Mouse (Mus musculus): ENCODE data around the gene Zfp174. TPM values are rescaled to one million over a fixed set of nuclear protein-coding genes. Genes with fewer than 3 reads are reported as not detected.

Zfp174 gene
- 0.96 and 1.9 TPM in 2 replicates for polyA plus RNA-seq (2012; rRNA removed)

GRCm38 (mm10) chr16:3846711-3847518 is at the start of gene Zfp174:
Gene Zfp174 (plus strand): TSS chr16:3847268.

DNA sequence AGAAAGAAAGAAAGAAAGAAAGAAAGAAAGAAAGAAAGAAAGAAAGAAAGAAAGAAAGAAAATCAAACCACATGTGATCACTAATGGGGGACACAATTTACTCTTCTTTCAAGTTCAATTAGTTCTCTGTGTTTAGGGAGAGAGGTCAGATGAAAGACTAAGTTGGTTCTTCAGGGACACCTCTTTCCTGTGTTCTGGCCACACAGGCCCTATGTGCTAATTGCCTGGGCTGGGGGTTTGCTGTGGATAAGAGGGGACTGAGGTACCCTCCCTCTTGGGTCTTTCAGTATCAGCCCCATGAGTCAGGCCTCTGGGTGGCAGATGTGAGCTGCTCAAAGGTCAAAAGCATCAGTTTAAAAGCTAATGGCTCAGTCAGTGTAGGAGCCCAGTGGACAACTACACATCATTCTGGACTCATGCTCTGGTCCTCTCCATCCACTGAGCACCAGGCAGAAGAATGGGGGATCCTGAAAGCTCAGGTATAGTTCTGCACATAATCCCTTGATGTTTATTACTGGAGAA is 16.4 kb upstream of the Zfp174 start, which contains the start of gene Olfr15:
Gene Olfr15, plus strand, starts transcription at position 291 of the 522 bp plus-strand sequence.

GRCm38 (mm10) chr16:3872216-3873047 is 25.4 kb downstream of the Zfp174 start, which contains the start of gene Naa60:
Gene Naa60 (plus strand): TSS chr16:3872375.

DNA sequence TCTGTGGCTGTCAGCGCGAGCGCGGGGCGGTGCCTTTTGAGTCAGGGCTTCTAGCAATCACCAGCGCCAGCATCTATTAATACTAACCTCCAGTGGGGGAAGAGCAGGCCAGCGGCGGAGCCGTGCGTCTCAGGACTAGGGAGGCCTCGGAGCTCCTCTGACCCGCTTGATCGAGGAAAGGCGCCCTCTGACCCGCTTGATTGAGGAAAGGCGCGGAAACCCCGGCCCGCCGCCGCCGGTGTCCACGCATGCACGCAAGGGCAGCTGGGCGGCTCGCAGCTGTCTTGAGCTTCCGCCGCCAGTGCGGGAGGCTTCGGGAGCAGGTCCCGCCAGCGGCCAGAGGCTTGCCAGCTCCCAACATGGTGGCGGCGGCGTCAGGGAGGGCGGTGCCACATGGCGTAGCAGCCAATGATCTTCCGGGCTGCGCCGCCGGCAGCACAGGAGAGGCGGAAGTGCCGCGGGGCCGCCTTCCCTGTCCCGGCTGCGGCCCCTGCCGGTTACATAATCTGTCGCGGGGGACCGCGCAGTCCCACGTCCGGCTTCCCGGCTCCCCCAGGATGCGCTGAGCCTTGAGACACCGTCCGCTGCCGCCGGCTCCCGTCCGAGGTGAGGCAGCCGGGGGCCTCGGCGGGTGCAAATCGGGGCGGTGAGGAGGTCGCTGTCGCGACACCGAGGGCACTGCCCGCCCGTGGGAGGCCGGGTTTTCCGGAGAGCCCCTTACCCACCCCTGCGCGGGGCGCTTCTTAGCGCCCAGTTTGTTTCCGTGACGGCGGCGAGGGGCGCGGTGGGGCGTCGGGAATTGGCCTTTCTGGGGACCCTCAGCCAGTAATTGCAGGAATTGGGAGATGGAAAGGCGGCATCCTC is 37.4 kb downstream of the Zfp174 start, which contains the start of the genes Zfp597 and Gm20695:
Gene Zfp597, minus strand, starts transcription at position 361 of the 864 bp plus-strand sequence.
Gene Gm20695, plus strand, starts transcription at position 448 of the 864 bp plus-strand sequence.

Other genes with a start within 250 kb of the Zfp174 start
- gene Mefv, start 129.2 kb upstream of the Zfp174 start, polyA plus RNA-seq (2012; rRNA removed): 0.04 TPM in 1 of 2 replicates, not detected in the other
- 17.9 and 18.3 TPM in 2 replicates for gene Zfp263, start 103.2 kb upstream of the Zfp174 start, polyA plus RNA-seq (2012; rRNA removed)
- gene Olfr15, start 16.4 kb upstream of the Zfp174 start, polyA plus RNA-seq (2012; rRNA removed): 0.06 TPM in 1 of 2 replicates, not detected in the other
- 27.2 and 50.1 TPM in 2 replicates for gene Naa60, start 25.1 kb downstream of the Zfp174 start, polyA plus RNA-seq (2012; rRNA removed)
- gene Zfp597, start 37.3 kb downstream of the Zfp174 start, polyA plus RNA-seq (2012; rRNA removed): 9.4 and 11.1 TPM in 2 replicates
- 0.48 and 0.81 TPM in 2 replicates for gene Gm20695, start 37.4 kb downstream of the Zfp174 start, polyA plus RNA-seq (2012; rRNA removed)
- 3.4 and 3.8 TPM in 2 replicates for gene 1700037C18Rik, start 61.4 kb downstream of the Zfp174 start, polyA plus RNA-seq (2012; rRNA removed)
- 24.8 and 38.3 TPM in 2 replicates for gene Cluap1, start 61.5 kb downstream of the Zfp174 start, polyA plus RNA-seq (2012; rRNA removed)
- 0.91 and 1.9 TPM in 2 replicates for gene Nlrc3, start 129.4 kb downstream of the Zfp174 start, polyA plus RNA-seq (2012; rRNA removed)
- gene Slx4, start 156.5 kb downstream of the Zfp174 start, polyA plus RNA-seq (2012; rRNA removed): 44.6 and 45.1 TPM in 2 replicates
- 0.14 TPM in 1 of 2 replicates, not detected in the other for gene Dnase1, start 189.7 kb downstream of the Zfp174 start, polyA plus RNA-seq (2012; rRNA removed)
- gene Trap1, start 230.6 kb downstream of the Zfp174 start, polyA plus RNA-seq (2012; rRNA removed): 87.7 and 102 TPM in 2 replicates

All from central nervous system, embryonic 11.5 days (tissue).